Mouse (Mus musculus) kidney, embryonic 15.5 days (tissue): ENCODE data around the gene Fut8. TPM values are rescaled to one million over a fixed set of nuclear protein-coding genes. Genes with fewer than 3 reads are reported as not detected.

Experiments used
- ATAC-seq: fragments of 200-750 bp; cut with Nextera tagmentation; replicated peaks from 2 replicates; pipeline ENCODE4 v1.8.0; 2017; ENCODE audit warnings: moderate TSS enrichment; ENCODE audit not compliant: low FRiP score
- H3K27ac ChIP-seq: fragments of 300-500 bp; sonication (generic); 2 replicates; pipeline ENCODE4 v1.5.1; 2015; ENCODE audit warnings: mild to moderate bottlenecking, inconsistent platforms
- H3K27me3 ChIP-seq: fragments of 300-500 bp; sonication (generic); 2 replicates; pipeline ENCODE4 v1.6.1; 2015; ENCODE audit warnings: inconsistent platforms
- H3K36me3 ChIP-seq: fragments of 300-500 bp; sonication (generic); 2 replicates; pipeline ENCODE4 v1.6.1; 2015; ENCODE audit warnings: inconsistent platforms
- H3K4me1 ChIP-seq: fragments of 300-500 bp; sonication (generic); 2 replicates; pipeline ENCODE4 v1.6.1; 2015; ENCODE audit warnings: inconsistent platforms
- H3K4me2 ChIP-seq: fragments of 300-500 bp; sonication (generic); 2 replicates; pipeline ENCODE4 v1.6.1; 2015; ENCODE audit warnings: moderate library complexity, mild to moderate bottlenecking, inconsistent platforms
- H3K4me3 ChIP-seq: fragments of 300-500 bp; sonication (generic); replicated peaks from 2 replicates; pipeline ENCODE4 v1.5.1; 2015; ENCODE audit warnings: mild to moderate bottlenecking, inconsistent platforms
- H3K9ac ChIP-seq: fragments of 300-500 bp; sonication (generic); 2 replicates; pipeline ENCODE4 v1.6.1; 2015; ENCODE audit warnings: mild to moderate bottlenecking, inconsistent platforms
- H3K9me3 ChIP-seq: fragments of 300-500 bp; sonication (generic); replicated peaks from 2 replicates; pipeline ENCODE4 v1.6.1; 2016; ENCODE audit warnings: inconsistent platforms
- WGBS: fragments of 180-500 bp; shearing (Covaris S2); methylation state at CpG from one replicate; pipeline ENCODE4 v1.1.7; 2015; ENCODE audit warnings: mixed read lengths; 5-methylcytosine and 5-hydroxymethylcytosine counted together
- polyA plus RNA-seq: library from polyadenylated mRNA; unstranded; fragments of >200 nt; fragmentation: Nextera tagmentation; extraction: Ambion mirVana; gene quantifications from 2 replicates; pipeline ENCODE4 v1.2.1, GENCODE M21; 2015

The Fut8 gene
- polyA plus RNA-seq, 1 experiment from 2014 or later: 23.9 TPM

GRCm38 (mm10) chr12:77484761-77485160, 246.8 kb downstream of the Fut8 start:
- H3K27ac ChIP-seq: no peak overlapping the region
- no peak overlapping the region for H3K4me2 ChIP-seq
- peaks cover 9% of the 10 kb centered on the region for H3K4me1 ChIP-seq
- ATAC-seq: no peak; the same call in 1 of the 2 replicates
- H3K36me3 ChIP-seq: no peaks in the 10 kb centered on the region
- H3K9me3 ChIP-seq: no peaks in the 10 kb centered on the region
- H3K4me3 ChIP-seq: no peak overlapping the region
- no peaks in the 10 kb centered on the region for H3K27me3 ChIP-seq
- WGBS: 42% methylated on average over 3 of the region's 3 CpGs
- no peak overlapping the region for H3K9ac ChIP-seq

- no peak overlapping the region for H3K27ac ChIP-seq
- no peak overlapping the region for H3K4me2 ChIP-seq
- no peaks in the 10 kb centered on the region for H3K36me3 ChIP-seq
- H3K9me3 ChIP-seq: no peaks in the 10 kb centered on the region
- H3K4me1 ChIP-seq: no peaks in the 10 kb centered on the region
- WGBS: 79% methylated on average over 3 of the region's 3 CpGs
- no peak for ATAC-seq
- no peak overlapping the region for H3K9ac ChIP-seq
- H3K27me3 ChIP-seq: no peaks in the 10 kb centered on the region
- no peak overlapping the region for H3K4me3 ChIP-seq
These were observed 253.6 kb downstream of the Fut8 start for GRCm38 (mm10) chr12:77491478-77491877.

GRCm38 (mm10) chr12:77495781-77496180, 257.9 kb downstream of the Fut8 start:
- ATAC-seq: no peak

GRCm38 (mm10) chr12:77498153-77498552, 260.2 kb downstream of the Fut8 start:
- H3K36me3 ChIP-seq: no peaks in the 10 kb centered on the region
- H3K4me2 ChIP-seq: no peak overlapping the region
- H3K27ac ChIP-seq: no peak overlapping the region
- no peak overlapping the region for H3K4me3 ChIP-seq
- peaks cover 9% of the 10 kb centered on the region for H3K4me1 ChIP-seq
- no peaks in the 10 kb centered on the region for H3K9me3 ChIP-seq
- no peak overlapping the region for H3K9ac ChIP-seq
- no peaks in the 10 kb centered on the region for H3K27me3 ChIP-seq
- ATAC-seq: no peak
- 72% methylated on average over 2 of the region's 2 CpGs for WGBS

More at GRCm38 (mm10) chr12:77495781-77496180, 257.9 kb downstream of the Fut8 start:
- WGBS: 96% methylated on average over 1 of the region's 1 CpGs
- Histone ChIP-seq H3K27me3 (no peaks in the 10 kb centered on the region), H3K4me3 (no peak overlapping the region), H3K36me3 (no peaks in the 10 kb centered on the region), H3K27ac (no peak overlapping the region), H3K4me1 (no peaks in the 10 kb centered on the region), H3K4me2 (no peak overlapping the region), H3K9me3 (no peaks in the 10 kb centered on the region), H3K9ac (no peak overlapping the region)

DNA sequence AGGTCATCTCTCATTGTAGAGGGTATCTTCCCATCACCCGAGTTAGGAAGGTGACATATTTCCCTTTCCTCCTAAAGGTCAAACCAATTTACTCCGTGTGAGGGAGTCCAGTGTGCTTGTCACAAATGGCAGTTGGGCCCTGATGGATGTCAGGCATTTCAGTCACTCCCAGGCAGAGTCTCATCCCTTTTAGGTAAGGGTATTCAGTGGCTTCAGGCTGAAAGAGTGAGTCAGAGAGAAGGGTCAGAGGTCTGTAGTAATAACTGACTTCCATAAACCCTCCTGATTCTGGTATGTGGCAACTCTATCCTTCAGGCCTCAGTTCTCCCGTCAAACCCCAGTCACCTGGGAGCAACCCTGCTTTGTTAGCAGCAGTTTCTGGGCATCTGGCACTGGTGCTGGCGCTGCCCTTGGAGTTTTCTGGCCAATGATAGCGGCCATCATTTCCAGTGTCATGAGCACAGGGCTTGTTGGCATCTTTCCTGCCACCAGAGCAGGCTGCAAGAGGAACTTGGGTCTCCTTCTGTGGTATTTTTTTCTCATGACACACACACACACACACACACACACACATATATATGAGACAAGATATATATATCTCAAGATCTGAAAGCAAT, 262.6 kb downstream of the Fut8 start:
- no peak overlapping the region for H3K4me2 ChIP-seq
- no peak overlapping the region for H3K27ac ChIP-seq
- no peaks in the 10 kb centered on the region for H3K27me3 ChIP-seq
- no peaks in the 10 kb centered on the region for H3K9me3 ChIP-seq
- peak; percentile 35; the same call in 1 of the 2 replicates for ATAC-seq
- H3K36me3 ChIP-seq: no peaks in the 10 kb centered on the region
- H3K4me3 ChIP-seq: no peak overlapping the region
- peaks cover 9% of the 10 kb centered on the region for H3K4me1 ChIP-seq
- 43% methylated on average over 5 of the region's 5 CpGs for WGBS
- no peak overlapping the region for H3K9ac ChIP-seq

DNA sequence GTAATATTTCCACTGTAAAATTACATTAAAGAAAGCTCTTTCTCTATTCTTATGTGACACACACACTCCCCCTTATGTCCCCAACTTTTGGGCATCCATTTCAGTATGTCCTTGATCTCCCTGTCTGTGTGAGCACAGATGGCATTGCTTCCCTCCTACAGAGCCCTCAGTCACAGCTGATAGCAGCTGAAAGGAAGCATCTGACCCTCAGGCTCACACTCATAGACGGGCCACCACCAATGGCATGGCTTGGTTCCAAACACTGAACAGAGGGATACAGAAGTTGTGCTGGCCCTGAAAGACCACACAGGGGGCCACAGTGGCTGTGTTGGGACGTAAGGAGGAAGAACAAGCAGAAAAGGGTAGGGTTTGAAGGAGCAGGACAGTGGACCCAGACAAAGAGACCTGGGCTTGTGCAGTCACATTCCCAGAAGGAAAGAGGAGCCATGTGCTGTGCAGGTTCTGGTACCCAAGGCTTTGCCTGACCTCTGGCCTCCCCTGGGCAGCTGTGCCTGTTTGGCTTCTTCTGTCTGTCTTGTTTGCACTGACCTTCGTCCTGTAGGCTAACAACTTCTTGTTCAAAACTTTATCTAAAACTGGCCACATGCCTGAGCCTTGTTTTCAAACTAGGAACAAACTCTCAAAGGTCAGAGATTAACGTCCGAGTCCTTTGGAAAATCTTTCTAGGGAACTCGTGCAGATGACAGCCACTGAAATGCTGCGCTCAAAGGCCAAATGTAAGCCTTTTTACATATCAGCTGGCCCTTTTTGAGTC, 263.7 kb downstream of the Fut8 start:
- ATAC-seq: 0 out of 2 replicates have a peak, but pooled peaks have one; percentile 34
- WGBS: 50% methylated on average over 7 of the region's 7 CpGs

DNA sequence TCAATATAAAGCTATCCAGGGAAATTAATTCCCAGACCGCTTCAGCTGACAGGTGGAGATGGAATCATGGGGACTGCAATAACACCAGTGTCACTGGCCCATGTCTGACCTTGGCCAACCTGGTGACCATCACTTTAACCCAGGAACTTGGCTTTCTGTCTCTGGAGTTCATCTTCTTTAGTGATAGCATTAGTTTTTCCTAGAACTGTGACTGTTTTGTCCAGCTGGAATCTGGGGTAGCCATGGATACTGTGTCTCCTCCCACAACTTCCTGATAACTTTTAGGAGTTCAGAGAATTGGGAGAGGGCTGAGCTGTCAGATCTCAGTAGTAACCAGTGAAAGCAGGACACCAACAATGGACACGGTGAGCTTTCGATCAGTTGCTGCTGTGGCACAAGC, 264.3 kb downstream of the Fut8 start:
- no peak for ATAC-seq

More for the DNA sequence above, 263.7 kb downstream of the Fut8 start:
- H3K4me3 ChIP-seq: no peak overlapping the region
- no peak overlapping the region for H3K9ac ChIP-seq
- no peaks in the 10 kb centered on the region for H3K27me3 ChIP-seq
- H3K4me1 ChIP-seq: peaks cover 9% of the 10 kb centered on the region
- no peaks in the 10 kb centered on the region for H3K36me3 ChIP-seq
- no peak overlapping the region for H3K4me2 ChIP-seq
- no peak overlapping the region for H3K27ac ChIP-seq
- no peaks in the 10 kb centered on the region for H3K9me3 ChIP-seq

DNA sequence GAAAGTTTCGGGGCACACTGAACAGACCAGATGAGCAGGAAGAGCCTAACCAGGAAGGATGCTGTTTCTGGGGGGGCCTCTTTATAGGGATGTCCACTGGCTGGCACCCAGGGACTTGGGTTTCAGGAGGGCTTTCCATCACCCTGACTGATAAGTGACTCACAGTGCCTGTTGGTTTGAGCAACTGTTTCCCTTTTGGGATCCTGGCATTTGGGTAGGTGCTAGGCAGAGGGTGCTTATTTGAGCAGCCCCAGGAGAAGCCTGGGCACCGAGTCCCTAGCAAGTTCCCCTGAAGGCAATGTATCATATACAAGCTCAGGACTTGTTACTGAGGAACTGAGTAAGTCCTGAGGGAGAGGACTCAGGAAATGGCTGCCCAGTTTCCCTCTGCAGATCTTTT, 267.5 kb downstream of the Fut8 start:
- H3K4me3 ChIP-seq: no peak overlapping the region
- no peak overlapping the region for H3K4me2 ChIP-seq
- no peaks in the 10 kb centered on the region for H3K27me3 ChIP-seq
- H3K9ac ChIP-seq: no peak overlapping the region
- no peaks in the 10 kb centered on the region for H3K9me3 ChIP-seq
- 81% methylated on average over 2 of the region's 2 CpGs for WGBS
- H3K36me3 ChIP-seq: no peaks in the 10 kb centered on the region
- H3K4me1 ChIP-seq: peaks cover 9% of the 10 kb centered on the region
- ATAC-seq: no peak
- no peak overlapping the region for H3K27ac ChIP-seq

More for the DNA sequence above, 264.3 kb downstream of the Fut8 start:
- Histone ChIP-seq H3K4me2 (no peak overlapping the region), H3K27ac (no peak overlapping the region), H3K9ac (no peak overlapping the region), H3K27me3 (no peaks in the 10 kb centered on the region), H3K4me1 (peaks cover 9% of the 10 kb centered on the region), H3K4me3 (no peak overlapping the region), H3K36me3 (no peaks in the 10 kb centered on the region), H3K9me3 (no peaks in the 10 kb centered on the region)
- 58% methylated on average over 3 of the region's 3 CpGs for WGBS

- H3K27ac ChIP-seq: no peak overlapping the region
- no peak for ATAC-seq
- H3K4me2 ChIP-seq: no peak overlapping the region
- no peaks in the 10 kb centered on the region for H3K27me3 ChIP-seq
- WGBS: 90% methylated on average over 24 of the region's 24 CpGs
- no peaks in the 10 kb centered on the region for H3K4me1 ChIP-seq
- H3K9me3 ChIP-seq: no peaks in the 10 kb centered on the region
- H3K9ac ChIP-seq: no peak overlapping the region
- no peaks in the 10 kb centered on the region for H3K36me3 ChIP-seq
- no peak overlapping the region for H3K4me3 ChIP-seq
These were observed 269.8 kb downstream of the Fut8 start for GRCm38 (mm10) chr12:77507770-77508169.

DNA sequence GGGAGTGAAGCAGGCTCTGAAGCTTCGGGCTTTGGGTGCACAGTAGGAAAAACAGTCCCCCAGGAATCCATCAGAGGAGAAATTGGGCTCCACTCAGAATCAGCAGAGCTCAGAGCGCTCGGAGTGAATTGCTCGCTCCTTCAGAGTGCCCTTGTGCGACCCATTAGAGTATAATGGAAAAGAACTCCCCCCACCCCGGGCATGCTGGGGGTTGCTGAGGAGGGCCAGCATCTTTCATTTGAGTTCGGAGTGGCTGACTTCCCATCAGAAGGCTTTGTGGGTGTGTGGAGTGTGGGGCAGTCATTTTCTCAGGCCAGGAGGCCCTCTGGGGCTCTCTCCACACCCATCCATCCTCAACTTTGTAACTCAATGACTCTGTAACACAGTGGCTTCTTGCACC, 272.8 kb downstream of the Fut8 start:
- Histone ChIP-seq H3K4me1 (no peaks in the 10 kb centered on the region), H3K4me3 (no peak overlapping the region), H3K36me3 (no peaks in the 10 kb centered on the region), H3K4me2 (no peak overlapping the region), H3K27ac (no peak overlapping the region), H3K9ac (no peak overlapping the region), H3K27me3 (no peaks in the 10 kb centered on the region), H3K9me3 (no peaks in the 10 kb centered on the region)
- 86% methylated on average over 7 of the region's 7 CpGs for WGBS
- ATAC-seq: no peak

DNA sequence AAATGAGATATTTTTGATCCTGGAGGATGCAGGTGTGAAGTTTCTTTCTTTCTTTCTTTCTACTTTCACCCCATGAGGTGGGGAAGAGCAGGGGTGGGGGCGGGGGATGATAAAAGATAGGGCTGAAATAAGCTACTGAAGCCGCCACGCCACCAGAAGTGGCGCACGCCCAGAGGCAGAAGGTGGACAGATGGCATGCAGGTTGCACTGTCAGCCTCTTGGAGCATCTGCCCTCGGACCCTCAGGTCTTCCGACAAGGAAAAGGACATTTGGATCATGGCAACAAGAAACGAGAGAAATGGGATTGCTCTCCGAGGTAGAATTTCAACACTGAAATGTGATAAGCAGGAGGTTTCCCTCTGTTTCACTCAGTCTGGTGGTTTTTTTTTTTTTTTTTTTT, 273.3 kb downstream of the Fut8 start:
- no peak overlapping the region for H3K4me2 ChIP-seq
- 62% methylated on average over 9 of the region's 9 CpGs for WGBS
- no peak overlapping the region for H3K27ac ChIP-seq
- no peaks in the 10 kb centered on the region for H3K9me3 ChIP-seq
- H3K4me1 ChIP-seq: no peaks in the 10 kb centered on the region
- no peak for ATAC-seq
- no peaks in the 10 kb centered on the region for H3K36me3 ChIP-seq
- H3K9ac ChIP-seq: no peak overlapping the region
- no peaks in the 10 kb centered on the region for H3K27me3 ChIP-seq
- no peak overlapping the region for H3K4me3 ChIP-seq

DNA sequence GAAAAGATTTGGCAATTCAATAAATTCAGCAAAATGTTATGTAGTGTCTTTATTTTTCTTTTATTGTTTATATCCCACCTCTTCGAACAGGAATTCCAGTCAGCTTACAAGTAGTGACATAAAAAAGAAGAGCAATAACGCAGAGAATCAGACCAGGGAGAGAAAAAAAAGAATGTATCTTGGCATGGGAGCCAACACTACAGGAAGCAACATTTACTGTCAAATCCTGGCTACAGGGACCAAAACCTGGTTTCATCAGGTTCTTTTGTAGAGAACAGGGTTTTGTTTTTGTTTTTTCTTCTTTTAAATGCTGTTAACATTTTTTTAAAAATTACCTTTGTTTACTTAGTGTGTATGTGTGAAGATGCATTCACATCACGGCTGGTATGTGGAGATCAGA, 273.7 kb downstream of the Fut8 start:
- H3K9ac ChIP-seq: no peak overlapping the region
- no peak overlapping the region for H3K4me3 ChIP-seq
- ATAC-seq: no peak
- H3K4me1 ChIP-seq: no peaks in the 10 kb centered on the region
- no peak overlapping the region for H3K4me2 ChIP-seq
- no peak overlapping the region for H3K27ac ChIP-seq
- no peaks in the 10 kb centered on the region for H3K36me3 ChIP-seq
- no peaks in the 10 kb centered on the region for H3K27me3 ChIP-seq
- 67% methylated on average over 3 of the region's 3 CpGs for WGBS
- H3K9me3 ChIP-seq: no peaks in the 10 kb centered on the region
